Mouse (Mus musculus) olfactory bulb, adult 2 months (tissue): ENCODE results near the gene Gal3st3.

Source experiments
- CTCF ChIP-seq: fragments of 200-500 bp; IDR thresholded peaks from 2 replicates; pipeline ENCODE4 v1.5.1; 2012; ENCODE audit warnings: low read depth, mild to moderate bottlenecking, low read length, moderate library complexity; ENCODE audit not compliant: insufficient read depth
- POLR2A ChIP-seq: fragments of 200-500 bp; IDR thresholded peaks from 2 replicates; pipeline ENCODE4 v1.6.1; 2012; ENCODE audit warnings: mild to moderate bottlenecking, low read depth, low read length, moderate library complexity; ENCODE audit not compliant: insufficient read depth

DNA sequence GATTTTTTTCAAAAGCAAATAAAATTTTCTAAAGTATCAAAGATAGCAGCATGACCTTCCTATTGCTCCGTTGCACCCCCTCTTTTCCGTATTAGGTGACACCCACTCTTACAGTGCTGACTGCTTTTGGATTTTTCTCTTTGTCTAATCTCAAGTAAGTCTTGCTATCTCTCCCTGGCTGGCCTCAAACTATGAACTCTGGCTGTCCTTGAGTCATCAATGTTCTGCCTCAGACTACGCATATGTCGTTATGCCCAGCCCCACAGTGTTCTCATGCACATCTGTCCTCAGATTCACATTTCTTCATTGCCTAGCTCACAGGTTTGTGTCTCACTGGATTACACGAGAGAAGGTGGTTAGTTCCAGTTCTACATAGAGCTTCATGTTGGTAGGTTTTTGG is 28.7 kb upstream of the Gal3st3 start:
- TF ChIP-seq POLR2A, result no peak
- TF ChIP-seq CTCF, result no peak
